Mouse (Mus musculus) testis, adult 2 months (tissue): ENCODE data around the gene Znrd1as.
A peak's percentile ranks its signal among the peaks of the same experiment; 100 is the strongest.

Experiments
- CTCF ChIP-seq: fragments of 200-500 bp; IDR thresholded peaks from 2 replicates; pipeline ENCODE4 v1.5.1; 2012; ENCODE audit warnings: low read depth, mild to moderate bottlenecking, inconsistent platforms, low read length, moderate library complexity; ENCODE audit not compliant: control insufficient read depth, insufficient read depth, insufficient replicate concordance
- POLR2A ChIP-seq: fragments of 200-500 bp; IDR thresholded peaks from 2 replicates; pipeline ENCODE4 v1.6.1; 2012; ENCODE audit warnings: low read depth, mild to moderate bottlenecking, inconsistent platforms, low read length, moderate library complexity; ENCODE audit not compliant: control insufficient read depth

GRCm38 (mm10) chr17:36914108-36914507 is 44.3 kb upstream of the Znrd1as start:
- TF ChIP-seq POLR2A (no peak), CTCF (peak; percentile 19; the same call in 1 of the 2 replicates)
